Mouse (Mus musculus) heart, embryonic 14.5 days (tissue): ENCODE measurements around the gene Slc12a1. TPM values are rescaled to one million over a fixed set of nuclear protein-coding genes. Genes with fewer than 3 reads are reported as not detected.

ENCODE experiments used
- ATAC-seq: fragments of 200-750 bp; cut with Nextera tagmentation; 2 replicates; pipeline ENCODE4 v1.8.0; 2017; ENCODE audit warnings: low read depth, moderate TSS enrichment; ENCODE audit not compliant: insufficient number of reproducible peaks, insufficient read depth, low FRiP score
- H3K27ac ChIP-seq, 2 experiments: fragments of 200-500 bp in 1 of 2; fragments of 300-500 bp in 1 of 2; sonication (generic) in 1 of 2; replicated peaks in 1 of 2; 2 replicates each; pipeline ENCODE4 v1.5.1; 2012 to 2014; ENCODE audit warnings: low read depth in 2 of 2, low read length in 2 of 2, control low read depth in 1 of 2, mild to moderate bottlenecking in 1 of 2, mixed read lengths in 1 of 2; ENCODE audit not compliant: control insufficient read depth in 1 of 2, insufficient read depth in 1 of 2
- H3K27me3 ChIP-seq: fragments of 300-500 bp; sonication (generic); 2 replicates; pipeline ENCODE4 v1.6.1; 2014; ENCODE audit warnings: mild to moderate bottlenecking, low read length, control low read depth; ENCODE audit not compliant: control insufficient read depth, insufficient read depth
- H3K36me3 ChIP-seq: fragments of 300-500 bp; sonication (generic); 2 replicates; pipeline ENCODE4 v1.6.1; 2014; ENCODE audit warnings: mild to moderate bottlenecking, control low read depth, low read length, mixed read lengths; ENCODE audit not compliant: control insufficient read depth, insufficient read depth
- H3K4me1 ChIP-seq, 2 experiments: fragments of 200-500 bp in 1 of 2; fragments of 300-500 bp in 1 of 2; sonication (generic) in 1 of 2; 2 replicates each; pipeline ENCODE4 v1.6.1; 2012 to 2014; ENCODE audit warnings: low read length in 2 of 2, control low read depth in 1 of 2, mixed read lengths in 1 of 2; ENCODE audit not compliant: control insufficient read depth in 2 of 2, insufficient read depth in 2 of 2
- H3K4me2 ChIP-seq: fragments of 300-500 bp; sonication (generic); 2 replicates; pipeline ENCODE4 v1.6.1; 2014; ENCODE audit warnings: mild to moderate bottlenecking, low read length
- H3K4me3 ChIP-seq, 2 experiments: fragments of 200-500 bp in 1 of 2; fragments of 300-500 bp in 1 of 2; sonication (generic) in 1 of 2; 2 replicates each; pipeline ENCODE4 v1.5.1; 2012 to 2014; ENCODE audit warnings: low read length in 2 of 2, mild to moderate bottlenecking in 2 of 2, control low read depth in 1 of 2, low read depth in 1 of 2, moderate library complexity in 1 of 2; ENCODE audit not compliant: control insufficient read depth in 1 of 2, insufficient read depth in 1 of 2
- H3K9ac ChIP-seq: fragments of 300-500 bp; sonication (generic); 2 replicates; pipeline ENCODE4 v1.6.1; 2014; ENCODE audit warnings: mild to moderate bottlenecking, low read length
- H3K9me3 ChIP-seq: fragments of 300-500 bp; sonication (generic); 2 replicates; pipeline ENCODE4 v1.6.1; 2016; ENCODE audit warnings: low read length, control low read depth; ENCODE audit not compliant: control insufficient read depth
- WGBS: fragments of 180-500 bp; shearing (Covaris S2); extraction: QIAGEN DNeasy Blood & Tissue Kit; methylation state at CpG from one replicate; pipeline ENCODE4 v1.1.7; 2014; 5-methylcytosine and 5-hydroxymethylcytosine counted together
- polyA plus RNA-seq: library from polyadenylated mRNA; unstranded; fragments of >200 nt; fragmentation: Nextera tagmentation; extraction: Ambion mirVana; gene quantifications from 2 replicates; pipeline ENCODE4 v1.2.1, GENCODE M21; 2014

Gene Slc12a1
- polyA plus RNA-seq, 1 experiment from 2014 or later: not detected

DNA sequence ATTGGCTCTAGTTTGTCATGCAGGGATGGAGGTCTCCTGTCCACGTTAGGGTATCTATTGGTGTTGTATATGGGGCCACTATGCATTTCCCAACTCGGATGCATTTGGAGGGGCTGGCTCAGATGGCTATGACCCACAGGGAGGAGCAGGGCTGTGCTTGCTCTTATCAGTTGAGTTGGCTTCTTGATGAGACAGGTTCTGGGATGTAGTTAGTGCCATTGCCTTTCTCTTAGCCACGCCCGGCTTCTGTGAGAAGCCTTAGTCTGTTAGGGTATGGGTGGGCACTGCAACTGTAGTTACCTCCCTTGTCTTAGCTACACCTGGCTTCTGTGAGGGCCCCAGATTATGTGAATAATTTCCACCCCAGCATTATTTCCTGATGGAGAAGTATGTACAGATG is 79.9 kb downstream of the Slc12a1 start:
- no peak for ATAC-seq
- H3K36me3 ChIP-seq: no peaks in the 10 kb centered on the region
- H3K9me3 ChIP-seq: no peaks in the 10 kb centered on the region
- no peak overlapping the region for H3K4me3 ChIP-seq
- no peaks in the 10 kb centered on the region for H3K27me3 ChIP-seq
- 87% methylated on average over 4 of the region's 4 CpGs for WGBS
- H3K4me1 ChIP-seq: peaks cover 3 to 4% of the 10 kb centered on the region in 2 experiments; a peak in 2 of 4 replicates
- no peak overlapping the region for H3K9ac ChIP-seq
- H3K4me2 ChIP-seq: no peak overlapping the region
- no peak overlapping the region for H3K27ac ChIP-seq

- Histone ChIP-seq H3K4me1 (peaks cover 3 to 4% of the 10 kb centered on the region in 2 experiments; a peak in 2 of 4 replicates), H3K36me3 (no peaks in the 10 kb centered on the region), H3K9ac (no peak overlapping the region), H3K27me3 (no peaks in the 10 kb centered on the region), H3K4me3 (no peak overlapping the region), H3K4me2 (no peak overlapping the region), H3K27ac (no peak overlapping the region), H3K9me3 (no peaks in the 10 kb centered on the region)
- ATAC-seq: no peak
- 74% methylated on average over 2 of the region's 2 CpGs for WGBS
Observed at GRCm38 (mm10) chr2:125233537-125233936, 81.2 kb downstream of the Slc12a1 start.

DNA sequence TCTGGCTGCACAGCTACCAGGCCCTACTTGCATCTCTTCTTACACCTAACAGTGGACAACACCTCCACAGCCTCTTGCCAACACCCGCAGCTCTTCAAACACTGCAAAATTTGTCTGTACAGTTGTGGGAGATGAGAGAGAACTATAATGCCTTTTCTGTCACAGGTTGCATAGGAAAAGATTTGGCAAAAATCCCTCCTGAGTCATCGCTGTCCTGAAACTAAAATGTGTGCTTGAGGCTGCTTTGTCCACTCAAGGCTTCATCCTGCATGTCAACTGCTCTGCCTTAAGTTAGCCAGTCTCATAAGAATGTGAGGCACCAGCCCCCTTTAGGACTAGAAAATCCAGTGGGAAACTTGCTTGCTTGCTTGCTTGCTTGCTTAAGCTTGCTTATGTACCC is 81.7 kb downstream of the Slc12a1 start:
- Histone ChIP-seq H3K27ac (no peak overlapping the region), H3K27me3 (no peaks in the 10 kb centered on the region), H3K4me1 (peaks cover 3 to 4% of the 10 kb centered on the region in 2 experiments; a peak in 2 of 4 replicates), H3K9me3 (no peaks in the 10 kb centered on the region), H3K36me3 (no peaks in the 10 kb centered on the region), H3K4me3 (no peak overlapping the region), H3K4me2 (no peak overlapping the region), H3K9ac (no peak overlapping the region; the same call in 1 of the 2 replicates)
- WGBS: 57% methylated on average over 2 of the region's 2 CpGs
- no peak for ATAC-seq

DNA sequence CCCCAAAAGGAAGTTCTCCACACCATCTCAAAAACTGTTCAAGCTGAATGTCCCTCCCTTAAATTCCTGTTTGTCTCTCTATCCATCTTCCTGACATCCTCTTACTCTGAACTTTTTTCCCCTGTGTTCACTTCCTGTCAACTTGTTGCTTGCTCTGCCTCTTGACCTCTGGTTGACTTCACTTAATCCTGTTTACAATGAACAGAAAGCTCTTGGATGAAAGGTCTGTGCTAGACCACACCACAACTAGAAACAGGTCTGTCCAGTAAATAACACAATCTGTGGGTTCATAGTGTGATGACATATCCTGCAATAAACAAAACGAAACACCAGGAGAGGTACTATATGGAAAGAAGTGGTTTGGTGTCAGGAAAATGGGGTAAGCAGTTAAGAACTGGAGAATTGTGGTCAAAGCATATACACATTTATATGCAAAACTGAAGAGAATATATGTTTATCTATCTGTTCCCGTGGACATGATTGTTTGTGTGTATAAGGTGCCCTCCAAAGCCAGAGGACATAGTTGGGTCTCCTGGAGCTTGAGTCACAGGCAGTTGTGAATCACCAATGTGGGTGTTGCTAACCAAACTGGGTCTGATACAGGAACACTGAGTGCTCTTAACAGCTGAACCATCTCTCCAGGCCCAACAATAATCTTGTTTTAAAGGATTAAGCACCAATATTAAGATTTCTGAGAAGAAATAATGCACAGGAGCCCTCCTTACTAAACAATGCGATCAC is 93.4 kb downstream of the Slc12a1 start:
- ATAC-seq: no peak
- peaks cover 16% of the 10 kb centered on the region for H3K36me3 ChIP-seq
- 93% methylated on average over 3 of the region's 3 CpGs for WGBS
- H3K9ac ChIP-seq: no peak overlapping the region
- H3K27me3 ChIP-seq: no peaks in the 10 kb centered on the region
- no peaks in the 10 kb centered on the region for H3K9me3 ChIP-seq
- peaks cover 5 to 11% of the 10 kb centered on the region in 2 experiments; a peak in 3 of 4 replicates for H3K4me1 ChIP-seq
- no peak overlapping the region for H3K4me3 ChIP-seq
- no peak overlapping the region; a peak in 1 of 4 replicates for H3K27ac ChIP-seq
- H3K4me2 ChIP-seq: no peak overlapping the region

GRCm38 (mm10) chr2:125246669-125247068 is 94.4 kb downstream of the Slc12a1 start:
- H3K4me2 ChIP-seq: peak overlapping the region; percentile 75
- peak overlapping the region; percentile 22 to 88; a peak in 2 of 4 replicates for H3K27ac ChIP-seq
- peak overlapping the region in 1 of 2 experiments; percentile 58; a peak in 2 of 4 replicates for H3K4me3 ChIP-seq
- no peak for ATAC-seq
- H3K27me3 ChIP-seq: no peaks in the 10 kb centered on the region
- peaks cover 26% of the 10 kb centered on the region for H3K36me3 ChIP-seq
- WGBS: 13% methylated on average over 9 of the region's 9 CpGs
- peak overlapping the region; percentile 87 for H3K9ac ChIP-seq
- H3K4me1 ChIP-seq: peaks cover 5 to 11% of the 10 kb centered on the region in 2 experiments; a peak in 3 of 4 replicates
- no peaks in the 10 kb centered on the region for H3K9me3 ChIP-seq

DNA sequence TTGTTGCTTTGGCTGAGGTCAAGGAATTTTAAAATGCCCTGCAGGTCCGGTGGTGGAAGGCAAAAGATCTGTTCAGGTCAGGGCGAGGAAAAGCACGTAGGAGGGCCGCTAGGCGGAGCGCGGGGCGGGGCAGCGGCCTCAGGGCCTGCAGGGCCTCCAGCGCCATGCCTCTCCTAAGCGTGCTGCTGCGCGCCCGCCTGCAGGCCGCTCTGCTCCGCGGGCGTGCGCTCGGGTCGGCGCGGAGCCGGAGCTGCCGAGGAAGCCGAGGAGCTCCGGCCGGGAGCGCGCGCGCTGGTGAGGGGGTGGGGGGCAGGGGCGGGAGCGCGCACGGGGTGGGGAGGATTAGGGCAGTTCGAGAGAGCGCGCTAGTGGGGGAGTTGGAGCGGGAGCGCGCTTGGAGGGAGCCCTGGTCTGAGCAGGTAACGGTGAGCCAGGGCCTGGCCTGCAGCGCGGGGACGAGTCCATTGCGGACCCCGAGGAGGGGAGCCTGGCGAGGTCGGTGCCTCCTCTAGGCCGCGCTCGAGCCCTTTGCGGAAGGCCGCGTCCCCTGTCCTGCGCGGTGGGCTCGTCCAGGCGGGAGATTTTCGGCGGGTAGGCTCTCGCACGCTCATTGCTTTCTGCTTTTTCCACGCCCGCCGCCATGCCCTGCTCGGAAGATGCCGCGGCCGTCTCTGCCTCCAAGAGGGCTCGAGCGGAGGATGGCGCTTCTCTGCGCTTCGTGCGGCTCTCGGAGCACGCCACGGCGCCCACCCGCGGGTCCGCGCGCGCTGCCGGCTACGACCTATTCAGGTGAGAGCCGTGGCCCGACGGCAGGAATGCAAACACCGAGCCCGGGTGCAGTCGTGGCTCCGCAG is 95.0 kb downstream of the Slc12a1 start, which contains the start of gene Dut:
TSS of gene Dut (plus strand) at position 83 of the 854 bp plus-strand sequence.
- Histone ChIP-seq H3K36me3 (peaks cover 28% of the 10 kb centered on the region), H3K4me2 (peak within 1 kb of the TSS; percentile 75), H3K9me3 (no peaks in the 10 kb centered on the region), H3K27ac (peak within 1 kb of the TSS; percentile 88 to 90), H3K4me1 (peaks cover 5 to 11% of the 10 kb centered on the region in 2 experiments; a peak in 3 of 4 replicates), H3K9ac (peak within 1 kb of the TSS; percentile 87), H3K4me3 (peak within 1 kb of the TSS; percentile 58 to 89), H3K27me3 (no peaks in the 10 kb centered on the region)
- peak; percentile 100 for ATAC-seq
- WGBS: under 1% methylated on average over 85 of the region's 96 CpGs

DNA sequence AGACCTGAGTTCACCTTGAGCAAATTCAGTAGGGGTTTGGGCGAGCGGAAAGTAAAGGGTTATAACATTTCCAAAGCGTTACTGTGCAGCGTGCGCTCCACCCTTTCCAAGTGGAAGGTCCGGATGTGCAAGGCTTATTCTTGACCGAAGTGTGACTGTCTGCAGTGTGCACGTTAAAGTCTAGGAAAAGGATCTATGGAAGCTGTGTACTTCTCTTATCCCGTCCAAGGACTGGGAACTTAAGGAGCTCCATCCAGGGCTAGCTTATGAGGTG is 95.6 kb downstream of the Slc12a1 start:
- 1% methylated on average over 9 of the region's 9 CpGs for WGBS
- peak; percentile 15; the same call in 1 of the 2 replicates for ATAC-seq

More for the DNA sequence above, 95.6 kb downstream of the Slc12a1 start:
- H3K9ac ChIP-seq: peak overlapping the region; percentile 87
- H3K4me1 ChIP-seq: peaks cover 5 to 11% of the 10 kb centered on the region in 2 experiments; a peak in 3 of 4 replicates
- peak overlapping the region; percentile 58 to 89 for H3K4me3 ChIP-seq
- H3K27me3 ChIP-seq: no peaks in the 10 kb centered on the region
- H3K36me3 ChIP-seq: peaks cover 32% of the 10 kb centered on the region
- peak overlapping the region; percentile 88 to 90 for H3K27ac ChIP-seq
- no peaks in the 10 kb centered on the region for H3K9me3 ChIP-seq
- H3K4me2 ChIP-seq: peak overlapping the region; percentile 75
